Mouse (Mus musculus) stomach, embryonic 14.5 days (tissue): ENCODE results near the gene Tns2. TPM values are rescaled to one million over a fixed set of nuclear protein-coding genes. Genes with fewer than 3 reads are reported as not detected.

Source experiments
- ATAC-seq: fragments of 200-750 bp; cut with Nextera tagmentation; 2 replicates; pipeline ENCODE4 v1.8.0; 2017; ENCODE audit warnings: low read depth, moderate TSS enrichment; ENCODE audit not compliant: insufficient number of reproducible peaks, insufficient read depth, low FRiP score
- H3K27ac ChIP-seq: fragments of 300-500 bp; sonication (generic); 2 replicates; pipeline ENCODE4 v1.5.1; 2014; ENCODE audit warnings: mild to moderate bottlenecking, low read length, moderate library complexity, mixed read lengths
- H3K27me3 ChIP-seq: fragments of 300-500 bp; sonication (generic); 2 replicates; pipeline ENCODE4 v1.6.1; 2014; ENCODE audit warnings: low read length, control low read depth, mixed read lengths; ENCODE audit not compliant: control insufficient read depth, insufficient read depth
- H3K36me3 ChIP-seq: fragments of 300-500 bp; sonication (generic); 2 replicates; pipeline ENCODE4 v1.6.1; 2014; ENCODE audit warnings: mild to moderate bottlenecking, control low read depth, low read length, moderate library complexity, mixed read lengths; ENCODE audit not compliant: control insufficient read depth, insufficient read depth
- H3K4me1 ChIP-seq: fragments of 300-500 bp; sonication (generic); 2 replicates; pipeline ENCODE4 v1.6.1; 2014; ENCODE audit warnings: low read length, control low read depth, mixed read lengths; ENCODE audit not compliant: control insufficient read depth, insufficient read depth
- H3K4me2 ChIP-seq: fragments of 300-500 bp; sonication (generic); replicated peaks from 2 replicates; pipeline ENCODE4 v1.6.1; 2014; ENCODE audit warnings: low read depth, low read length, control low read depth
- H3K4me3 ChIP-seq: fragments of 300-500 bp; sonication (generic); 2 replicates; pipeline ENCODE4 v1.5.1; 2014; ENCODE audit warnings: low read depth, low read length, control low read depth
- H3K9ac ChIP-seq: fragments of 300-500 bp; sonication (generic); replicated peaks from 2 replicates; pipeline ENCODE4 v1.6.1; 2014; ENCODE audit warnings: low read depth, mild to moderate bottlenecking, control low read depth, low read length, moderate library complexity, mixed read lengths
- H3K9me3 ChIP-seq: fragments of 300-500 bp; sonication (generic); 2 replicates; pipeline ENCODE4 v1.6.1; 2016; ENCODE audit warnings: low read depth, low read length, control low read depth; ENCODE audit not compliant: control insufficient read depth
- WGBS: fragments of 180-500 bp; shearing (Covaris S2); extraction: QIAGEN DNeasy Blood & Tissue Kit; methylation state at CpG from one replicate; pipeline ENCODE4 v1.1.7; 2014; 5-methylcytosine and 5-hydroxymethylcytosine counted together
- polyA plus RNA-seq: library from polyadenylated mRNA; unstranded; fragments of >200 nt; fragmentation: Nextera tagmentation; extraction: Ambion mirVana; gene quantifications from 2 replicates; pipeline ENCODE4 v1.2.1, GENCODE M21; 2014

Gene Tns2
- polyA plus RNA-seq, 1 experiment from 2014 or later = 48.5 TPM

DNA sequence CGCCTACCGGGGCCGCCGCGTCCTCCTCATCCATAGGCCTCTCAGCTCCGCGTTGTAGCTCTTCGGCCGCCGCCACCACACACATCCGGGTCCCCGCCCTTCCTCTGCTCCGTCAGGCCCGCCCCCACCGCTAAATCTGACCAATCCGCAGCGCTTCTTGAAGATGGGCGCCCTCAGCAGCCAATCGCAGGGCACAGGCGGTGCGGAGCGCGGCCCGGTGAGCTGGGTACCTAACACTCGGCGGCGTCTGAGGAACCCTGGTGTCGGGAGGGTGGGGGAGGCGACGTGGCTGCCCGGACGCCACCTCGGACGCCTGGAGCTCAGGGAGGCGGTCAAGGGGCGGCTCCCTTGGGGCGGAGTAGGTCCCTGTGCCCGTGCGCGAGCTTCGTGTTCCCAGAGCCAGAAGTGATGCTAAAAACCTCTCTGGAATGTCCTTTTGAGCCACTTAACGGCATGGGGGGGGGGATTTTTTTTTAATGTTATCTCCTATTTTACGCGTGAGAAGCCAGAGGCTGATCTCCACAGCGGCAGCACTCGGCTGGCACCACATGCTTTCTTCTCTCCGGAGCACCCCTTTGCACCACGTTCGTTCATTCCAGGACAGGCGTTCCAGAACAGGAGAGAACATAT, 36.0 kb downstream of the Tns2 start, which contains the start of gene Spryd3:
TSS of gene Spryd3 (minus strand) at position 106 of the 630 bp plus-strand sequence.
- H3K27ac ChIP-seq = peak within 1 kb of the TSS; percentile 55
- H3K36me3 ChIP-seq = peaks cover 16% of the 10 kb centered on the region
- H3K27me3 ChIP-seq = no peaks in the 10 kb centered on the region
- peak within 1 kb of the TSS; percentile 71 for H3K9ac ChIP-seq
- WGBS = under 1% methylated on average over 50 of the region's 50 CpGs
- ATAC-seq = peak; percentile 99
- peak within 1 kb of the TSS; percentile 73 for H3K4me3 ChIP-seq
- no peaks in the 10 kb centered on the region for H3K9me3 ChIP-seq
- peak within 1 kb of the TSS; percentile 84 for H3K4me2 ChIP-seq
- H3K4me1 ChIP-seq = peaks cover 13% of the 10 kb centered on the region; the same call in 1 of the 2 replicates

DNA sequence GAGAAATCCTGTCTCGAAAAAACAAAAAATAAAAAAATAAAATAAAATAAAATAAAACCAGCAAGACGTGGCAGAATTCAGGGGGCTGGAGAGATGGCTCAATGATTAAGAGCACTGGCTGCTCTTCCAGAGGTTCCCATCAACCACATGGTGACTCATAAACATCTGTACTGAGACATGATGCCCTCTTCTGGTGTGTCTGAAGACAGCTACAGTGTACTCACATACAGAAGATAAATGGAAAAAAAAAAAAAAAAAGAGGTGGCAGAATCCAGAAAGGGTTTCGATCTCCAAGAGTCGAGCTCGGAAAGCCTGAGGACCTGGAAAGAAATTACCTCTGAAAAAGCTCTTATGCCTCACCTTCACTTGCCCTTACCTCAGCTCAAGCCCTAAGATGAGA, 40.9 kb downstream of the Tns2 start:
- Histone ChIP-seq H3K36me3 (no peaks in the 10 kb centered on the region), H3K9ac (no peak overlapping the region), H3K9me3 (no peaks in the 10 kb centered on the region), H3K4me1 (peaks cover 17% of the 10 kb centered on the region), H3K4me2 (no peak overlapping the region), H3K4me3 (no peak overlapping the region), H3K27me3 (0 out of 2 replicates have a peak, but pooled peaks cover 3% of the 10 kb centered on the region), H3K27ac (no peak overlapping the region)
- ATAC-seq = no peak
- 88% methylated on average over 5 of the region's 5 CpGs for WGBS

DNA sequence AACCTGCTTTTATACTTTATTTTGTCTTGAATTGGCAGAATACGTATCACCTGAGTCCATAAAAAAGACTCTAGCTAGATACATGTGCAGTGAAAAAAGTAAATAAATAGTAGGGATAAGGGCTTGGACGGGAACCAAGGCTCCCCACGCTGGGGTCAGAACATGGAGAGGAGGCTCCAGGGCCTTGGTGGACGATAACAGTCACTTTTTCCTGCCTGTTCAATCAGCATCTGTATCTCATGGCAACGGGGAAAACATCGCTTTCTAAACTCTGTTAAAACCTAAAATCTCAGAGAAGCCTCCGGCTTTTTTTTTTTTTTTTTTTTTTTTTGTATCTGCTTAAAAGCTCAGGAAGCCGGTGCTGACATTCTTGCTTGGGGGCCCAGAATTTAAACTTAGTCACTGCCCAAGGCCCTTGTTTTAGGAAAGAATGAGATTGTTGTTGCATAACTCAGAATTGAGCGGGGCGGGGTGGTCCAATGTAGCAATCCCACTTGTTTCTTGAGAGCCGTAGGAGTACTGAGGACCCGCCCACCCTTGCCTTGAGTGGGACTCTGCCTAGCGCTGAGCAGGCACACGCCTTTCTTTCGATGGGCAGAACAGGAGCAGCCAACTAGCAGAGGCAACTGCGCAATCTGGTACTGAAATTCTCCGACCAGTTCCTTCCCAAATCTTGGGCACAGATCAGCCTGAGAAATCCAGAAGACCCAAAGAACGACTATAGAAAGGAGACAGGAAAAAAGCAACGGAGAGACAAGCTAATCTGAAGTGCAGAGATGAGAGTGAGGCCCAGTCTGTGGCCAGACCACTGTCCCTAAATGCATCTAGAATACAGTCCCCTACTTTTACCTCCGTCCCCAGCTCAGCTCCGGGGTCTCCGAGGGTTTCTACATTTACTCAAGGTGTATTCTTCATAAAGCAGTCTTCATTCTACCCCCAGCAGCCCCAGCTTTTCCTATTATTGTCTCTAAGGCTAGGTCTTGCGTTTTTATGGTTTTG, 43.0 kb downstream of the Tns2 start:
- H3K36me3 ChIP-seq = no peaks in the 10 kb centered on the region
- ATAC-seq = no peak
- WGBS = 49% methylated on average over 23 of the region's 23 CpGs

DNA sequence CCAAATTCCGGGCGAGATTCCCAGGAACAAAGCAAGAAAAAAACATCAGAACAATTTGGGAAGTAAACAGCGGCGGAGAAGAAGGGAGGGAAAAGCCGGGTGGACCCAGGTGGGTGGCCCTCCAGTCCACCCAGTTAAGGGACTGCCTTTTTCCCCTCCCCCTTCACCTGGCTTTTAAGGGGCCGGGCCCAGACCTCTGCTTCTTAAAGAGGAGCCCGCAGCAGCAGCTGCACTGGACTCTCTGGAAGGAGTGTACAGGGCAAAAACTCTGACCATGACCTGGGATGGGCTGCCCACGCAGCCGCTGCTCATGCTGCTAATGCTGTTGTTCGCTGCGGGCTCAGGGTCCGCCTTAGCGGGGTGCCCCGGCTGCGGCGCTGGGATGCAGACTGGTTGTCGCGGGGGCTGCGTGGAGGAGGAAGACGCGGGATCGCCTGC, 44.1 kb downstream of the Tns2 start, which contains the start of gene Igfbp6:
TSS of gene Igfbp6 (plus strand) at position 89 of the 438 bp plus-strand sequence.
- H3K4me3 ChIP-seq = peak within 1 kb of the TSS; percentile 7; the same call in 1 of the 2 replicates
- no peaks in the 10 kb centered on the region for H3K36me3 ChIP-seq
- no peak for ATAC-seq
- WGBS = 5% methylated on average over 22 of the region's 22 CpGs
- H3K27me3 ChIP-seq = 0 out of 2 replicates have a peak, but pooled peaks cover 3% of the 10 kb centered on the region
- no peak within 1 kb of the TSS for H3K9ac ChIP-seq
- H3K4me2 ChIP-seq = peak within 1 kb of the TSS; percentile 39
- H3K27ac ChIP-seq = no peak within 1 kb of the TSS
- H3K4me1 ChIP-seq = peaks cover 17% of the 10 kb centered on the region
- H3K9me3 ChIP-seq = no peaks in the 10 kb centered on the region

More for the DNA sequence above, 43.0 kb downstream of the Tns2 start:
- H3K9ac ChIP-seq = no peak overlapping the region
- H3K4me3 ChIP-seq = no peak overlapping the region
- no peak overlapping the region for H3K27ac ChIP-seq
- no peak overlapping the region for H3K4me2 ChIP-seq
- no peaks in the 10 kb centered on the region for H3K9me3 ChIP-seq
- peaks cover 17% of the 10 kb centered on the region for H3K4me1 ChIP-seq
- H3K27me3 ChIP-seq = 0 out of 2 replicates have a peak, but pooled peaks cover 3% of the 10 kb centered on the region

DNA sequence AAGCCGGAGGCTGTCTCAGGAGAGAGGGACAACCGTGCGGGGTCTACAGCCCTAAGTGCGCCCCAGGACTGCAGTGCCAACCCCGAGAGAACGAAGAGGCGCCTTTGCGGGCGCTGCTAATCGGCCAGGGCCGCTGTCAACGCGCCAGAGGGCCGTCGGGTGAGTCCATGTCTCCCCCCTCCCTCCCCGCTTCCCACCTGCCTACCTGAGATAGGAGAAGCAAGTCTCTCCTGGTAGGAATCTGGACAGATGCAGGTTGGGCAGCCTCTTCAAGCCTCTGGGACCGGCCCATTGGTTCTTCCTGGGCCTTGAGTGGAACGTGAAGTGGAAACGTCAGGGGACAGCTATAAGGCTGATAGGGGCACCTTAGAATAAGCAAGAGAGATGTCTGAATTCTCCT, 44.5 kb downstream of the Tns2 start:
- ATAC-seq = no peak

DNA sequence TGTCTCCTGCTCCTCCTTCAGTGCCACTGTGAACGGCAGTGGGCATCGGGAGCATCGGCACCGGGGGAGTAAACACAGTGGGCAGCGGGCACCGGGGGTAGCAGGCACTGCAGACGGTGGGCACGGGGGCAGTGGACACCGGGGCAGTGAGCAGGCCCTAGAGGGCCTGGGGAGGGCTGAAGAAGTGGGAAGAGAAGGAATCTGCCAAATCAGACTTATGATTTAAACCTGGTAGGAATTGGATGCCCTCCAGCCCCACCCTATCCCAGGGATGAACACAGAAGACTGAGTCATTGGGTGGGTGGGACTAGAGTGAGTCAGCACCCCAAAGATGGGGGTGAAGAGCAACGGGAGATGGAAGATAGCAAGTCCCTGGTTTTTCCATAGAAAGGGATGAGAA, 45.1 kb downstream of the Tns2 start:
- Histone ChIP-seq H3K27ac (no peak overlapping the region), H3K4me2 (no peak overlapping the region), H3K9me3 (no peaks in the 10 kb centered on the region), H3K9ac (no peak overlapping the region), H3K27me3 (0 out of 2 replicates have a peak, but pooled peaks cover 3% of the 10 kb centered on the region), H3K4me3 (no peak overlapping the region), H3K4me1 (peaks cover 22% of the 10 kb centered on the region), H3K36me3 (no peaks in the 10 kb centered on the region)
- no peak for ATAC-seq
- WGBS = 84% methylated on average over 10 of the region's 10 CpGs

More for the DNA sequence above, 44.5 kb downstream of the Tns2 start:
- H3K27me3 ChIP-seq = 0 out of 2 replicates have a peak, but pooled peaks cover 3% of the 10 kb centered on the region
- H3K4me2 ChIP-seq = peak overlapping the region; percentile 39
- no peak overlapping the region for H3K27ac ChIP-seq
- 14% methylated on average over 19 of the region's 19 CpGs for WGBS
- no peaks in the 10 kb centered on the region for H3K36me3 ChIP-seq
- H3K9ac ChIP-seq = no peak overlapping the region
- no peaks in the 10 kb centered on the region for H3K9me3 ChIP-seq
- peak overlapping the region; percentile 7; the same call in 1 of the 2 replicates for H3K4me3 ChIP-seq
- peaks cover 17% of the 10 kb centered on the region for H3K4me1 ChIP-seq

DNA sequence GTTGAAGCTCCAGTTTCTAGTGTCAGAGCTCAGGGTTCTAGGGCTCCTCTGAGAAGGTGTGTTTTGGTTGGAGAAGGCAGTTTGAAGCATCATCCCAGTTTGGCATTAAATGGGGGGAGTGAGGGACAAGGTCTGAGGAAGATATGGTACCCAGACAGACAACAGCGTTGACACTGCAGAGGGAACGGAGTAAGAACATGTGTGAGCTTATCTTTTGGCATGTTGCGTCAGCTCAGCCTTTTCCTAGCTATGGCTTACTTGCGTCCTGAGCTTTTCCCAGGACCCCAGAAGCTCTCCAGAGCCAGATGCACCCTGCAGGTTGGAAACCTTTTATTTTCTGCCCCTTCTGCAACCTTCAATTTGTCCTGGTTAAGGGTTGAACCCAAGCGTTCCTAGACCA, 45.9 kb downstream of the Tns2 start:
- Histone ChIP-seq H3K36me3 (no peaks in the 10 kb centered on the region), H3K27me3 (0 out of 2 replicates have a peak, but pooled peaks cover 3% of the 10 kb centered on the region), H3K4me2 (no peak overlapping the region), H3K9ac (no peak overlapping the region), H3K9me3 (no peaks in the 10 kb centered on the region), H3K4me3 (no peak overlapping the region), H3K27ac (no peak overlapping the region), H3K4me1 (peaks cover 29% of the 10 kb centered on the region)
- ATAC-seq = no peak
- WGBS = 88% methylated on average over 5 of the region's 5 CpGs

DNA sequence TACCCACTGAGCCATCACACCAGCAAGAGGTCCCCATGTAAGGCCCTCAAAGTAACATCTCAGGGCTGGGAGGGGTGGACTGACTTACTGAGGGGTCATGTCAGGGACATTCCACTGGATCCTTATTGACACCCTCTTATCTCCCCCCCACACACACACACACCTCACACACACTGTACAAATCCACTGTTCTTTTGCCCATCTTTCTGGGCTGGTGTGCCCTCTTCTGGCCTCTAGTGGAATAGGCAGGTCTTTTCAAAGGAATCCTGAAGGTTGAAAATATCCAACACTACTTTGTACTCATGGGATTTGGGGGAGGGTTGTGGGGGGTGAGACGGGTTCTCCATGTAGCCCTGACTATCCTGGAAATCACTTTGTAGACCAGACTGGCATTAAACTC, 46.7 kb downstream of the Tns2 start:
- Histone ChIP-seq H3K9ac (no peak overlapping the region), H3K27ac (no peak overlapping the region), H3K4me3 (no peak overlapping the region), H3K4me1 (peaks cover 30% of the 10 kb centered on the region), H3K36me3 (no peaks in the 10 kb centered on the region), H3K9me3 (no peaks in the 10 kb centered on the region), H3K27me3 (0 out of 2 replicates have a peak, but pooled peaks cover 3% of the 10 kb centered on the region), H3K4me2 (no peak overlapping the region)
- ATAC-seq = no peak
- WGBS = 4% methylated on average over 1 of the region's 1 CpGs
